Mouse (Mus musculus) neural tube, embryonic 13.5 days (tissue): ENCODE results near the gene Sarm1. TPM values are rescaled to one million over a fixed set of nuclear protein-coding genes. Genes with fewer than 3 reads are reported as not detected.
"Not testable (repeated sequence)": the region's sequence is repeated elsewhere in the genome, so short reads cannot be mapped to it uniquely, and the experiment has no call there.

Experiments
- ATAC-seq: fragments of 200-750 bp; cut with Nextera tagmentation; 2 replicates; pipeline ENCODE4 v1.8.0; 2017; ENCODE audit warnings: low read depth, mild to moderate bottlenecking, moderate TSS enrichment, moderate library complexity
- H3K27ac ChIP-seq: fragments of 300-500 bp; sonication (generic); replicated peaks from 2 replicates; pipeline ENCODE4 v1.5.1; 2015; ENCODE audit warnings: moderate library complexity, mild to moderate bottlenecking, inconsistent platforms
- H3K27me3 ChIP-seq: fragments of 300-500 bp; sonication (generic); 2 replicates; pipeline ENCODE4 v1.6.1; 2015; ENCODE audit warnings: mild to moderate bottlenecking, inconsistent platforms
- H3K36me3 ChIP-seq: fragments of 300-500 bp; sonication (generic); 2 replicates; pipeline ENCODE4 v1.6.1; 2015; ENCODE audit warnings: mild to moderate bottlenecking, inconsistent platforms
- H3K4me1 ChIP-seq: fragments of 300-500 bp; sonication (generic); replicated peaks from 2 replicates; pipeline ENCODE4 v1.6.1; 2015; ENCODE audit warnings: inconsistent platforms
- H3K4me2 ChIP-seq: fragments of 300-500 bp; sonication (generic); 2 replicates; pipeline ENCODE4 v1.6.1; 2015; ENCODE audit warnings: inconsistent platforms, mild to moderate bottlenecking, moderate library complexity
- H3K4me3 ChIP-seq: fragments of 300-500 bp; sonication (generic); 2 replicates; pipeline ENCODE4 v1.5.1; 2015; ENCODE audit warnings: mild to moderate bottlenecking, inconsistent platforms
- H3K9ac ChIP-seq: fragments of 300-500 bp; sonication (generic); 2 replicates; pipeline ENCODE4 v1.6.1; 2015; ENCODE audit warnings: moderate library complexity, mild to moderate bottlenecking, inconsistent platforms
- H3K9me3 ChIP-seq: fragments of 300-500 bp; sonication (generic); 2 replicates; pipeline ENCODE4 v1.6.1; 2016; ENCODE audit warnings: inconsistent platforms
- WGBS: fragments of 180-500 bp; shearing (Covaris S2); methylation state at CpG from one replicate; pipeline ENCODE4 v1.1.7; 2015; 5-methylcytosine and 5-hydroxymethylcytosine counted together
- polyA plus RNA-seq: library from polyadenylated mRNA; unstranded; fragments of >200 nt; fragmentation: Nextera tagmentation; extraction: Ambion mirVana; gene quantifications from 2 replicates; pipeline ENCODE4 v1.2.1, GENCODE M21; 2015

The Sarm1 gene
- polyA plus RNA-seq, result 41.1 and 43.0 TPM in 2 replicates

- H3K4me3 ChIP-seq, result peak within 1 kb of the TSS; percentile 82
- peak within 1 kb of the TSS; percentile 97 for H3K27ac ChIP-seq
- H3K9me3 ChIP-seq, result no peaks in the 10 kb centered on the region
- H3K36me3 ChIP-seq, result no peaks in the 10 kb centered on the region
- 3% methylated on average over 36 of the region's 36 CpGs for WGBS
- H3K9ac ChIP-seq, result peak within 1 kb of the TSS; percentile 91
- peak; percentile 96 for ATAC-seq
- peak within 1 kb of the TSS; percentile 78 for H3K4me2 ChIP-seq
- peaks cover 38% of the 10 kb centered on the region for H3K4me1 ChIP-seq
- peaks cover 36% of the 10 kb centered on the region for H3K27me3 ChIP-seq
Observed at GRCm38 (mm10) chr11:78497544-78498522, at the start of gene Sarm1. Sarm1 (minus strand) TSS chr11:78497754.

- Histone ChIP-seq H3K36me3 (peaks cover 43% of the 10 kb centered on the region), H3K4me3 (no peak overlapping the region), H3K4me2 (no peak overlapping the region), H3K4me1 (peaks cover 23% of the 10 kb centered on the region), H3K27ac (no peak overlapping the region), H3K27me3 (no peaks in the 10 kb centered on the region), H3K9ac (no peak overlapping the region), H3K9me3 (no peaks in the 10 kb centered on the region)
- no peak for ATAC-seq
- 76% methylated on average over 8 of the region's 8 CpGs for WGBS
Observed at GRCm38 (mm10) chr11:78545181-78545580, 47.6 kb upstream of the Sarm1 start.

GRCm38 (mm10) chr11:78544449-78545111 is 47.0 kb upstream of the Sarm1 start:
- WGBS, result 90% methylated on average over 7 of the region's 7 CpGs
- H3K27me3 ChIP-seq, result no peaks in the 10 kb centered on the region
- no peak for ATAC-seq
- H3K36me3 ChIP-seq, result peaks cover 49% of the 10 kb centered on the region
- no peak overlapping the region for H3K4me3 ChIP-seq
- no peaks in the 10 kb centered on the region for H3K9me3 ChIP-seq
- H3K4me1 ChIP-seq, result peaks cover 17% of the 10 kb centered on the region
- H3K27ac ChIP-seq, result no peak overlapping the region
- no peak overlapping the region for H3K4me2 ChIP-seq
- no peak overlapping the region for H3K9ac ChIP-seq

- Histone ChIP-seq H3K4me3 (no peak overlapping the region), H3K4me1 (peaks cover 16% of the 10 kb centered on the region), H3K4me2 (no peak overlapping the region), H3K36me3 (peaks cover 57% of the 10 kb centered on the region), H3K27ac (no peak overlapping the region), H3K9ac (no peak overlapping the region), H3K9me3 (no peaks in the 10 kb centered on the region), H3K27me3 (no peaks in the 10 kb centered on the region)
- 92% methylated on average over 3 of the region's 3 CpGs for WGBS
- ATAC-seq, result no peak
Observed at GRCm38 (mm10) chr11:78540358-78540757, 42.8 kb upstream of the Sarm1 start.

GRCm38 (mm10) chr11:78536690-78537084 is 39.1 kb upstream of the Sarm1 start:
- H3K4me1 ChIP-seq, result peaks cover 34% of the 10 kb centered on the region
- H3K27ac ChIP-seq, result peak overlapping the region; percentile 90
- H3K27me3 ChIP-seq, result no peaks in the 10 kb centered on the region
- peaks cover 30% of the 10 kb centered on the region for H3K36me3 ChIP-seq
- H3K9me3 ChIP-seq, result no peaks in the 10 kb centered on the region
- peak overlapping the region; percentile 87 for H3K4me2 ChIP-seq
- WGBS, result 2% methylated on average over 14 of the region's 14 CpGs
- peak overlapping the region; percentile 90 for H3K9ac ChIP-seq
- H3K4me3 ChIP-seq, result peak overlapping the region; percentile 83
- ATAC-seq, result no peak; the same call in 1 of the 2 replicates

- Histone ChIP-seq H3K9ac (peak within 1 kb of the TSS; percentile 90), H3K9me3 (no peaks in the 10 kb centered on the region), H3K4me2 (peak within 1 kb of the TSS; percentile 87), H3K27me3 (no peaks in the 10 kb centered on the region), H3K4me1 (peaks cover 34% of the 10 kb centered on the region), H3K27ac (peak within 1 kb of the TSS; percentile 93), H3K4me3 (peak within 1 kb of the TSS; percentile 83), H3K36me3 (peaks cover 27% of the 10 kb centered on the region)
- peak; percentile 98 for ATAC-seq
- under 1% methylated on average over 52 of the region's 52 CpGs for WGBS
Observed at GRCm38 (mm10) chr11:78536080-78536689, 38.6 kb upstream of the Sarm1 start, which contains the start of the genes Tnfaip1 and Ift20. Tnfaip1 (minus strand) TSS chr11:78536332. Ift20 (plus strand) TSS chr11:78536361.

- Histone ChIP-seq H3K9me3 (no peaks in the 10 kb centered on the region), H3K27ac (peak overlapping the region; percentile 93), H3K36me3 (peaks cover 21% of the 10 kb centered on the region), H3K4me1 (peaks cover 34% of the 10 kb centered on the region), H3K4me3 (peak overlapping the region; percentile 83), H3K27me3 (no peaks in the 10 kb centered on the region), H3K4me2 (peak overlapping the region; percentile 87), H3K9ac (peak overlapping the region; percentile 87)
- WGBS, result under 1% methylated on average over 23 of the region's 23 CpGs
- ATAC-seq, result peak; percentile 29
Observed at GRCm38 (mm10) chr11:78535376-78536079, 38.0 kb upstream of the Sarm1 start.

- H3K4me3 ChIP-seq, result peak overlapping the region; percentile 83
- no peak for ATAC-seq
- H3K4me1 ChIP-seq, result peaks cover 34% of the 10 kb centered on the region
- WGBS, result 93% methylated on average over 4 of the region's 4 CpGs
- H3K36me3 ChIP-seq, result peaks cover 19% of the 10 kb centered on the region
- no peaks in the 10 kb centered on the region for H3K9me3 ChIP-seq
- H3K4me2 ChIP-seq, result peak overlapping the region; percentile 87
- H3K27me3 ChIP-seq, result no peaks in the 10 kb centered on the region
- no peak overlapping the region for H3K27ac ChIP-seq
- H3K9ac ChIP-seq, result peak overlapping the region; percentile 87
Observed at GRCm38 (mm10) chr11:78534516-78534915, 37.0 kb upstream of the Sarm1 start.

GRCm38 (mm10) chr11:78531515-78531914 is 34.0 kb upstream of the Sarm1 start:
- H3K9ac ChIP-seq, H3K4me3 ChIP-seq, H3K4me2 ChIP-seq, H3K27ac ChIP-seq, H3K27me3 ChIP-seq, ATAC-seq, H3K9me3 ChIP-seq: not testable (repeated sequence)
- Histone ChIP-seq H3K4me1 (peaks cover 19% of the 10 kb centered on the region), H3K36me3 (peaks cover 39% of the 10 kb centered on the region)
- WGBS, result 92% methylated on average over 10 of the region's 10 CpGs

GRCm38 (mm10) chr11:78531046-78531445 is 33.5 kb upstream of the Sarm1 start:
- H3K4me1 ChIP-seq, result peaks cover 19% of the 10 kb centered on the region
- no peaks in the 10 kb centered on the region for H3K9me3 ChIP-seq
- H3K9ac ChIP-seq, result no peak overlapping the region
- peaks cover 43% of the 10 kb centered on the region for H3K36me3 ChIP-seq
- ATAC-seq, result no peak
- H3K27ac ChIP-seq, result no peak overlapping the region; the same call in 1 of the 2 replicates
- no peak overlapping the region for H3K4me2 ChIP-seq
- H3K27me3 ChIP-seq, result no peaks in the 10 kb centered on the region
- H3K4me3 ChIP-seq, result no peak overlapping the region
- WGBS, result 84% methylated on average over 6 of the region's 6 CpGs

- 93% methylated on average over 12 of the region's 12 CpGs for WGBS
Observed at GRCm38 (mm10) chr11:78530001-78530400, 32.4 kb upstream of the Sarm1 start.

More at GRCm38 (mm10) chr11:78530001-78530400, 32.4 kb upstream of the Sarm1 start:
- H3K27ac ChIP-seq, result no peak overlapping the region
- no peak overlapping the region for H3K4me3 ChIP-seq
- H3K4me2 ChIP-seq, result no peak overlapping the region
- peaks cover 15% of the 10 kb centered on the region for H3K4me1 ChIP-seq
- no peaks in the 10 kb centered on the region for H3K27me3 ChIP-seq
- no peak overlapping the region for H3K9ac ChIP-seq
- H3K36me3 ChIP-seq, result peaks cover 54% of the 10 kb centered on the region
- ATAC-seq, result no peak
- no peaks in the 10 kb centered on the region for H3K9me3 ChIP-seq
